Mouse (Mus musculus): ENCODE measurements around the gene Lcn4.
A peak's percentile ranks its signal among the peaks of the same experiment; 100 is the strongest.

Lcn4 gene

GRCm38 (mm10) chr2:26634629-26635488 is 36.2 kb downstream of the Lcn4 start:
- DNase-seq (ENCODE audit: low read depth): peak; percentile 88

- no peak for DNase-seq (ENCODE audit: low read depth)
These were observed 37.0 kb downstream of the Lcn4 start for GRCm38 (mm10) chr2:26633953-26634530.

- DNase-seq (ENCODE audit: low read depth): no peak
These were observed 38.3 kb downstream of the Lcn4 start for GRCm38 (mm10) chr2:26632541-26633395.

GRCm38 (mm10) chr2:26628792-26629437 is 42.2 kb downstream of the Lcn4 start:
- no peak for DNase-seq (ENCODE audit: low read depth)

- DNase-seq (ENCODE audit: low read depth): no peak
These were observed 43.0 kb downstream of the Lcn4 start, which contains the start of gene Fam69b for GRCm38 (mm10) chr2:26627921-26628739. Gene Fam69b, plus strand, starts transcription at chr2:26628457.

- DNase-seq (ENCODE audit: low read depth): peak; percentile 33
These were observed 45.0 kb downstream of the Lcn4 start for GRCm38 (mm10) chr2:26626081-26626480.

- peak; percentile 31 for DNase-seq (ENCODE audit: low read depth)
These were observed 45.7 kb downstream of the Lcn4 start for GRCm38 (mm10) chr2:26625419-26625818.

- peak; percentile 52 for DNase-seq (ENCODE audit: low read depth)
These were observed 48.1 kb downstream of the Lcn4 start for GRCm38 (mm10) chr2:26622984-26623383.

GRCm38 (mm10) chr2:26621246-26621645 is 49.8 kb downstream of the Lcn4 start:
- no peak for DNase-seq (ENCODE audit: low read depth)

GRCm38 (mm10) chr2:26617928-26618327 is 53.2 kb downstream of the Lcn4 start:
- DNase-seq (ENCODE audit: low read depth): no peak
